Mouse (Mus musculus) CH12.LX (cell line): ENCODE results near the gene Zfp786. TPM values are rescaled to one million over a fixed set of nuclear protein-coding genes. Genes with fewer than 3 reads are reported as not detected.

Experiments
- DNase-seq: peaks from one replicate; pipeline ENCODE4 v3.0.0-alpha.2; 2013; ENCODE audit errors: extremely low read depth
- H3K27ac ChIP-seq: 2 replicates; pipeline ENCODE4 v1.5.1; 2012; ENCODE audit warnings: low read depth, mild to moderate bottlenecking, control low read depth, moderate library complexity; ENCODE audit not compliant: insufficient read depth
- H3K27me3 ChIP-seq: replicated peaks from 2 replicates; pipeline ENCODE3; 2012; ENCODE audit warnings: inconsistent platforms
- H3K36me3 ChIP-seq, 2 experiments: replicated peaks in 1 of 2; 2 replicates each; pipeline versions ENCODE3 to v1.6.1; 2012; ENCODE audit warnings: inconsistent platforms in 1 of 2, low read length in 1 of 2, mild to moderate bottlenecking in 1 of 2, mixed read lengths in 1 of 2, moderate library complexity in 1 of 2; ENCODE audit not compliant: control insufficient read depth in 1 of 2, insufficient read depth in 1 of 2
- H3K4me1 ChIP-seq, 2 experiments: 2 replicates each; pipeline ENCODE4 v1.6.1; 2012; ENCODE audit warnings: inconsistent platforms in 1 of 2, moderate library complexity in 1 of 2; ENCODE audit not compliant: insufficient read depth in 2 of 2, control insufficient read depth in 1 of 2
- H3K4me2 ChIP-seq: 2 replicates; pipeline ENCODE4 v1.6.1; 2012; ENCODE audit warnings: low read depth, mild to moderate bottlenecking, control low read depth; ENCODE audit not compliant: poor library complexity, insufficient read depth, severe bottlenecking
- H3K4me3 ChIP-seq, 3 experiments: fragments of 150-350 bp in 1 of 3; sonication (generic) in 1 of 3; replicated peaks in 1 of 3; 2 replicates each; pipeline versions ENCODE3 to v1.5.1; 2011 to 2012; ENCODE audit warnings: low read depth in 2 of 3, low read length in 2 of 3, mild to moderate bottlenecking in 2 of 3, moderate library complexity in 2 of 3, control low read depth in 1 of 3, improper control_type of control experiment in 1 of 3, inconsistent platforms in 1 of 3, mixed read lengths in 1 of 3; ENCODE audit not compliant: poor library complexity in 1 of 3
- H3K79me2 ChIP-seq: replicated peaks from 2 replicates; pipeline ENCODE4 v1.6.1; 2012; ENCODE audit warnings: mild to moderate bottlenecking, moderate library complexity; ENCODE audit not compliant: control insufficient read depth, poor library complexity, insufficient read depth, severe bottlenecking; ENCODE audit errors: extremely low read depth
- H3K9ac ChIP-seq: 2 replicates; pipeline ENCODE4 v1.6.1; 2012; ENCODE audit warnings: low read depth, mild to moderate bottlenecking, control low read depth, moderate library complexity; ENCODE audit not compliant: insufficient read depth
- H3K9me3 ChIP-seq: replicated peaks from 2 replicates; pipeline ENCODE3; 2012; ENCODE audit warnings: low read length, inconsistent platforms, mixed read lengths
- BHLHE40 ChIP-seq: IDR thresholded peaks from 2 replicates; pipeline ENCODE4 v1.6.1; 2011; ENCODE audit warnings: mild to moderate bottlenecking, low read depth, low read length, improper control_type of control experiment
- CHD1 ChIP-seq: IDR thresholded peaks from 2 replicates; pipeline ENCODE4 v1.6.1; 2012; ENCODE audit warnings: low read depth, low read length, improper control_type of control experiment, inconsistent platforms
- CHD2 ChIP-seq: IDR thresholded peaks from 2 replicates; pipeline ENCODE4 v1.6.1; 2011; ENCODE audit warnings: low read length, improper control_type of control experiment
- CTCF ChIP-seq, 2 experiments: IDR thresholded peaks in 1 of 2; conservative IDR thresholded peaks in 1 of 2; 2 replicates each; pipeline ENCODE4 v1.5.1; 2011 to 2012; ENCODE audit warnings: low read depth in 2 of 2, low read length in 2 of 2, improper control_type of control experiment in 1 of 2, inconsistent platforms in 1 of 2, mild to moderate bottlenecking in 1 of 2, moderate library complexity in 1 of 2
- E2F4 ChIP-seq: IDR thresholded peaks from 2 replicates; pipeline ENCODE4 v1.6.1; 2011; ENCODE audit warnings: low read depth, low read length, improper control_type of control experiment; ENCODE audit not compliant: insufficient replicate concordance
- ELF1 ChIP-seq: IDR thresholded peaks from 2 replicates; pipeline ENCODE4 v1.6.1; 2014; ENCODE audit warnings: low read depth, mild to moderate bottlenecking, inconsistent platforms, low read length, improper control_type of control experiment
- EP300 ChIP-seq: IDR thresholded peaks from 2 replicates; pipeline ENCODE4 v1.6.1; 2011; ENCODE audit warnings: low read length, improper control_type of control experiment
- ETS1 ChIP-seq: conservative IDR thresholded peaks from 2 replicates; pipeline ENCODE4 v1.6.1; 2012; ENCODE audit warnings: low read depth, mild to moderate bottlenecking, inconsistent platforms, low read length, improper control_type of control experiment, moderate library complexity
- GABPA ChIP-seq: IDR thresholded peaks from 2 replicates; pipeline ENCODE4 v1.6.1; 2012; ENCODE audit warnings: low read depth, low read length, improper control_type of control experiment, inconsistent platforms; ENCODE audit not compliant: insufficient replicate concordance
- HCFC1 ChIP-seq: IDR thresholded peaks from 2 replicates; pipeline ENCODE4 v1.6.1; 2012; ENCODE audit warnings: low read depth, mild to moderate bottlenecking, inconsistent platforms, low read length, improper control_type of control experiment
- IRF4 ChIP-seq: IDR thresholded peaks from 2 replicates; pipeline ENCODE4 v1.6.1; 2014; ENCODE audit warnings: low read depth, mild to moderate bottlenecking, inconsistent platforms, low read length, improper control_type of control experiment
- JUN ChIP-seq: IDR thresholded peaks from 2 replicates; pipeline ENCODE4 v1.6.1; 2011; ENCODE audit warnings: low read depth, mild to moderate bottlenecking, low read length, improper control_type of control experiment, moderate library complexity; ENCODE audit not compliant: insufficient read depth
- JUND ChIP-seq: conservative IDR thresholded peaks from 2 replicates; pipeline ENCODE4 v1.6.1; 2011; ENCODE audit warnings: low read depth, low read length, improper control_type of control experiment
- KAT2A ChIP-seq: IDR thresholded peaks from 2 replicates; pipeline ENCODE4 v1.6.1; 2012; ENCODE audit warnings: low read length, improper control_type of control experiment, inconsistent platforms; ENCODE audit not compliant: insufficient replicate concordance
- MAX ChIP-seq: IDR thresholded peaks from 2 replicates; pipeline ENCODE4 v1.6.1; 2011; ENCODE audit warnings: low read length, improper control_type of control experiment
- MAZ ChIP-seq: IDR thresholded peaks from 2 replicates; pipeline ENCODE4 v1.6.1; 2012; ENCODE audit warnings: low read depth, mild to moderate bottlenecking, inconsistent platforms, low read length, improper control_type of control experiment, moderate library complexity
- MEF2A ChIP-seq: IDR thresholded peaks from 2 replicates; pipeline ENCODE4 v1.6.1; 2014; ENCODE audit warnings: low read depth, mild to moderate bottlenecking, inconsistent platforms, low read length, improper control_type of control experiment, borderline replicate concordance
- MYC ChIP-seq: IDR thresholded peaks from 2 replicates; pipeline ENCODE4 v1.6.1; 2011; ENCODE audit warnings: low read depth, mild to moderate bottlenecking, improper control_type of control experiment, low read length
- NELFE ChIP-seq: IDR thresholded peaks from 2 replicates; pipeline ENCODE4 v1.6.1; 2011; ENCODE audit warnings: low read depth, low read length, improper control_type of control experiment
- POLR2A ChIP-seq: IDR thresholded peaks from 2 replicates; pipeline ENCODE4 v1.6.1; 2011; ENCODE audit warnings: low read depth, mild to moderate bottlenecking, improper control_type of control experiment, low read length
- RAD21 ChIP-seq: IDR thresholded peaks from 2 replicates; pipeline ENCODE4 v1.6.1; 2011; ENCODE audit warnings: low read depth, mild to moderate bottlenecking, low read length, improper control_type of control experiment, moderate library complexity
- RCOR1 ChIP-seq: conservative IDR thresholded peaks from 2 replicates; pipeline ENCODE4 v1.6.1; 2012; ENCODE audit warnings: low read depth, mild to moderate bottlenecking, inconsistent platforms, low read length, improper control_type of control experiment
- SIN3A ChIP-seq: IDR thresholded peaks from 2 replicates; pipeline ENCODE4 v1.6.1; 2012; ENCODE audit warnings: low read length, improper control_type of control experiment, inconsistent platforms
- SMC3 ChIP-seq: IDR thresholded peaks from 2 replicates; pipeline ENCODE4 v1.6.1; 2011; ENCODE audit warnings: low read depth, low read length, improper control_type of control experiment
- TCF12 ChIP-seq: IDR thresholded peaks from 2 replicates; pipeline ENCODE4 v1.6.1; 2014; ENCODE audit warnings: low read depth, mild to moderate bottlenecking, inconsistent platforms, low read length, improper control_type of control experiment
- UBTF ChIP-seq: IDR thresholded peaks from 2 replicates; pipeline ENCODE4 v1.6.1; 2012; ENCODE audit warnings: low read depth, mild to moderate bottlenecking, inconsistent platforms, low read length, improper control_type of control experiment, moderate library complexity
- USF1 ChIP-seq: IDR thresholded peaks from 2 replicates; pipeline ENCODE4 v1.6.1; 2014; ENCODE audit warnings: low read depth, mild to moderate bottlenecking, inconsistent platforms, low read length, improper control_type of control experiment
- USF2 ChIP-seq: conservative IDR thresholded peaks from 2 replicates; pipeline ENCODE4 v1.6.1; 2011; ENCODE audit warnings: low read depth, low read length, improper control_type of control experiment
- ZC3H11A ChIP-seq: IDR thresholded peaks from 2 replicates; pipeline ENCODE4 v1.6.1; 2012; ENCODE audit warnings: low read depth, mild to moderate bottlenecking, inconsistent platforms, low read length, improper control_type of control experiment
- ZKSCAN1 ChIP-seq: IDR thresholded peaks from 2 replicates; pipeline ENCODE4 v1.6.1; 2012; ENCODE audit warnings: low read depth, inconsistent platforms, low read length, improper control_type of control experiment, borderline replicate concordance
- ZMIZ1 ChIP-seq: IDR thresholded peaks from 2 replicates; pipeline ENCODE4 v1.6.1; 2012; ENCODE audit warnings: low read depth, mild to moderate bottlenecking, inconsistent platforms, low read length, improper control_type of control experiment
- ZNF384 ChIP-seq: IDR thresholded peaks from 2 replicates; pipeline ENCODE4 v1.6.1; 2012; ENCODE audit warnings: low read depth, low read length, improper control_type of control experiment, inconsistent platforms
- dilution Hi-C: fragments of 300-500 bp; cut with MboI; formaldehyde crosslinking; loops from 2 replicates; pipeline ENCODE4 v1.14.3; 2020; ENCODE audit warnings: low sequenced_read_pairs; ENCODE audit not compliant: extremely low pct_unique_long_range_greater_than_20kb, extremely low pct_ligation_motif_present
- in situ Hi-C: fragments of 300-500 bp; cut with MboI; formaldehyde crosslinking; loops from 3 replicates; pipeline ENCODE4 v1.14.3; 2019; ENCODE audit warnings: low sequenced_read_pairs, low pct_ligation_motif_present, low pct_unique_long_range_greater_than_20kb, mixed read lengths
- polyA plus RNA-seq: library from polyadenylated mRNA; unstranded; fragments of >175 nt; gene quantifications from 2 replicates; pipeline ENCODE4 v1.2.1, GENCODE M21; 2012; ENCODE audit warnings: low read depth; ENCODE audit not compliant: insufficient read length
- total RNA-seq, 2 experiments: library from RNA; depleted of rRNA; stranded (reverse); fragments of 300-350 nt in 1 of 2; fragments of >200 nt in 1 of 2; gene quantifications; 2 replicates each; pipeline ENCODE4 v1.2.3; 2012 to 2014

Zfp786 gene
- total and polyA plus RNA-seq, 3 experiments = 0.30 to 0.89 (median 0.40) TPM

- Histone ChIP-seq H3K27me3 (no peaks in the 10 kb centered on the region), H3K4me1 (peaks cover 6 to 40% of the 10 kb centered on the region in 2 experiments; a peak in 3 of 4 replicates), H3K9ac (no peak overlapping the region), H3K9me3 (no peaks in the 10 kb centered on the region), H3K4me2 (no peak overlapping the region), H3K79me2 (no peaks in the 10 kb centered on the region), H3K27ac (no peak overlapping the region), H3K36me3 (peaks cover 23 to 41% of the 10 kb centered on the region in 2 experiments), H3K4me3 (no peak overlapping the region)
- DNase-seq = no peak
- no peak for TF ChIP-seq MEF2A
- TF ChIP-seq ELF1 = no peak
- no peak for TF ChIP-seq MAX
- TF ChIP-seq ZNF384 = no peak
- no peak for TF ChIP-seq GABPA
- no peak for TF ChIP-seq HCFC1
- TF ChIP-seq UBTF = no peak
- no peak for TF ChIP-seq TCF12
- no peak for TF ChIP-seq RAD21
- no peak for TF ChIP-seq USF1
- no peak for TF ChIP-seq MYC
- no peak for TF ChIP-seq CHD1
- no peak for TF ChIP-seq CHD2
- TF ChIP-seq JUN = no peak
- in situ Hi-C loops (loop anchor here (5.0 kb wide), 1 partner anchor 35 kb away; no protein-coding TSS in a partner anchor), dilution Hi-C loops (no loop called here)
Measured at GRCm38 (mm10) chr6:47792533-47792932, 38.1 kb downstream of the Zfp786 start.

DNA sequence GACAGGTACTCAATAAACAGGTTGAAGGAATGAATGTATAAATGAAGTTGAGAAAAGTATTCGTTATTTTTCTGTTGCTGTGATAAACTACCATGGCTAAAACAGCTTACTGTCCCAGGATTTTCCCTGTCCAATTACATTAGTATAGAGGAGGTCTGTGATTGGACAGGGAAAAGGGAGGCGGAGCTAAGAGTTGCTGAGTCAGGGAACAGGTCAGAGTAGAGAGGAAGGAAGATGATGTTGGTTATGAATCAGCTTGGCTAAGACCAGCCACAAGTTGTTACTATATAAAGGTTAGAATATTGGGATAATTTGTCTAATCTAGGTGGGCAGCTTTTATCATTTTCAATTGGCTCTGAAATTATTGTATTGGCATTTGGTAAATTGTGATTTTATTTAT lies 39.9 kb downstream of the Zfp786 start:
- DNase-seq = peak; percentile 77
- dilution Hi-C loops = no loop called here
- Histone ChIP-seq H3K4me1 (peaks cover 6 to 40% of the 10 kb centered on the region in 2 experiments; a peak in 3 of 4 replicates), H3K79me2 (no peaks in the 10 kb centered on the region), H3K27ac (no peak overlapping the region), H3K4me3 (no peak overlapping the region), H3K27me3 (no peaks in the 10 kb centered on the region), H3K9ac (0 out of 2 replicates have a peak overlapping the region, but pooled peaks have one; percentile 36), H3K9me3 (no peaks in the 10 kb centered on the region), H3K4me2 (no peak overlapping the region), H3K36me3 (peaks cover 11 to 24% of the 10 kb centered on the region in 2 experiments)
- in situ Hi-C loops = loop anchor here (5.0 kb wide), 1 partner anchor 37 kb away; no protein-coding TSS in a partner anchor
- no peak for TF ChIP-seq USF1
- TF ChIP-seq MAX = no peak
- TF ChIP-seq RCOR1 = no peak
- TF ChIP-seq BHLHE40 = no peak
- TF ChIP-seq ETS1 = 0 out of 2 replicates have a peak, but pooled peaks have one; percentile 17
- no peak for TF ChIP-seq MAZ
- no peak; the same call in 1 of the 2 replicates for TF ChIP-seq SIN3A
- TF ChIP-seq RAD21 = no peak
- no peak for TF ChIP-seq ZKSCAN1
- TF ChIP-seq CTCF (conservative IDR thresholded peaks at IDR 0.05 in 1 of 2, IDR thresholded peaks at IDR 0.05 in 1 of 2; ENCODE audit: low read depth in 2 of 2, low read length in 2 of 2) = no peak
- peak; percentile 46; the same call in 1 of the 2 replicates for TF ChIP-seq MEF2A
- no peak for TF ChIP-seq KAT2A
- TF ChIP-seq UBTF = no peak
- no peak for TF ChIP-seq NELFE
- no peak for TF ChIP-seq CHD1
- 0 out of 2 replicates have a peak, but pooled peaks have one; percentile 23 for TF ChIP-seq JUN
- no peak for TF ChIP-seq SMC3
- TF ChIP-seq IRF4 = peak; percentile 42; the same call in 1 of the 2 replicates
- no peak for TF ChIP-seq E2F4
- TF ChIP-seq POLR2A = no peak
- TF ChIP-seq EP300 = peak; percentile 40; the same call in 1 of the 2 replicates
- TF ChIP-seq ELF1 = no peak
- no peak for TF ChIP-seq TCF12
- no peak for TF ChIP-seq USF2
- peak; percentile 66 for TF ChIP-seq JUND
- TF ChIP-seq CHD2 = no peak
- TF ChIP-seq ZC3H11A = no peak
- TF ChIP-seq ZMIZ1 = no peak
